Mouse (Mus musculus): Measurements from ENCODE around the gene Mrpl52. TPM values are rescaled to one million over a fixed set of nuclear protein-coding genes. Genes with fewer than 3 reads are reported as not detected.

Gene Mrpl52
- 100 to 1,000 TPM in 1 of 2 experiments, 10 to 100 TPM in 1; 99.8 to 101 TPM for total RNA-seq (2021)
- long read RNA-seq, experiment 1, transcript Mrpl52-201 (5 exons, 418 nt) = major isoform, 44 of 61 reads
- long read RNA-seq, experiment 1, transcript Mrpl52-204 (4 exons, 463 nt) = minor isoform, 6 of 61 reads
- long read RNA-seq, experiment 1, partial matches to known transcripts = 2 of 61 reads
- long read RNA-seq, experiment 1, other reads (novel, unspliced or antisense) = 6 of 61 reads
- long read RNA-seq, experiment 2, transcript Mrpl52-204 (4 exons, 463 nt) = minor isoform, 5 of 82 reads
- long read RNA-seq, experiment 2, transcript Mrpl52-201 (5 exons, 418 nt) = major isoform, 64 of 82 reads
- long read RNA-seq, experiment 2, partial matches to known transcripts = 2 of 82 reads
- long read RNA-seq, experiment 2, other reads (novel, unspliced or antisense) = 8 of 82 reads

GRCm38 (mm10) chr14:54426689-54427398, at the start of gene Mrpl52:
Gene Mrpl52 (plus strand): TSS chr14:54426909.
- no peak for TF ChIP-seq CTCF (conservative IDR thresholded peaks at IDR 0.05)
- Histone ChIP-seq H3K4me3 (peak within 1 kb of the TSS; percentile 91), H3K27ac (peak within 1 kb of the TSS; percentile 87)

GRCm38 (mm10) chr14:54377166-54377565, 49.5 kb upstream of the Mrpl52 start:
- no peak overlapping the region for H3K4me3 ChIP-seq
- no peak for TF ChIP-seq CTCF (conservative IDR thresholded peaks at IDR 0.05)

More at GRCm38 (mm10) chr14:54426689-54427398, at the start of gene Mrpl52:
- peak; percentile 90 to 93 for DNase-seq (ENCODE audit: low spot score in 2 of 2)

GRCm38 (mm10) chr14:54379571-54379970, 47.1 kb upstream of the Mrpl52 start:
- DNase-seq (ENCODE audit: low spot score in 2 of 2) = no peak
- Histone ChIP-seq H3K4me3 (no peak overlapping the region), H3K27ac (no peak overlapping the region)
- TF ChIP-seq CTCF (conservative IDR thresholded peaks at IDR 0.05) = no peak

More at GRCm38 (mm10) chr14:54377166-54377565, 49.5 kb upstream of the Mrpl52 start:
- H3K27ac ChIP-seq = no peak overlapping the region
- DNase-seq (ENCODE audit: low spot score in 2 of 2) = no peak

GRCm38 (mm10) chr14:54380616-54381015, 46.1 kb upstream of the Mrpl52 start:
- Histone ChIP-seq H3K27ac (no peak overlapping the region), H3K4me3 (no peak overlapping the region)
- no peak for DNase-seq (ENCODE audit: low spot score in 2 of 2)
- TF ChIP-seq CTCF (conservative IDR thresholded peaks at IDR 0.05) = no peak

- H3K4me3 ChIP-seq = no peak overlapping the region
- no peak overlapping the region for H3K27ac ChIP-seq
- TF ChIP-seq CTCF (conservative IDR thresholded peaks at IDR 0.05) = no peak
- DNase-seq (ENCODE audit: low spot score in 2 of 2) = no peak
Measured at GRCm38 (mm10) chr14:54381816-54382215, 44.9 kb upstream of the Mrpl52 start.

GRCm38 (mm10) chr14:54382641-54383040, 44.1 kb upstream of the Mrpl52 start:
- no peak for DNase-seq (ENCODE audit: low spot score in 2 of 2)
- TF ChIP-seq CTCF (conservative IDR thresholded peaks at IDR 0.05) = no peak
- Histone ChIP-seq H3K4me3 (no peak overlapping the region), H3K27ac (no peak overlapping the region)

- TF ChIP-seq CTCF (conservative IDR thresholded peaks at IDR 0.05) = no peak
- no peak overlapping the region for H3K4me3 ChIP-seq
- no peak overlapping the region for H3K27ac ChIP-seq
Measured at GRCm38 (mm10) chr14:54383355-54383771, 43.3 kb upstream of the Mrpl52 start.

GRCm38 (mm10) chr14:54384396-54384795, 42.3 kb upstream of the Mrpl52 start:
- Histone ChIP-seq H3K4me3 (no peak overlapping the region), H3K27ac (no peak overlapping the region)
- TF ChIP-seq CTCF (conservative IDR thresholded peaks at IDR 0.05) = no peak
- DNase-seq (ENCODE audit: low spot score in 2 of 2) = no peak

More at GRCm38 (mm10) chr14:54383355-54383771, 43.3 kb upstream of the Mrpl52 start:
- no peak for DNase-seq (ENCODE audit: low spot score in 2 of 2)

GRCm38 (mm10) chr14:54385968-54386618, 40.6 kb upstream of the Mrpl52 start:
- Histone ChIP-seq H3K4me3 (no peak overlapping the region), H3K27ac (no peak overlapping the region)
- no peak for TF ChIP-seq CTCF (conservative IDR thresholded peaks at IDR 0.05)
- no peak for DNase-seq (ENCODE audit: low spot score in 2 of 2)

GRCm38 (mm10) chr14:54387546-54387945, 39.2 kb upstream of the Mrpl52 start:
- DNase-seq (ENCODE audit: low spot score in 2 of 2) = no peak
- Histone ChIP-seq H3K27ac (no peak overlapping the region), H3K4me3 (no peak overlapping the region)
- TF ChIP-seq CTCF (conservative IDR thresholded peaks at IDR 0.05) = no peak

- no peak for DNase-seq (ENCODE audit: low spot score in 2 of 2)
- no peak for TF ChIP-seq CTCF (conservative IDR thresholded peaks at IDR 0.05)
- Histone ChIP-seq H3K4me3 (no peak overlapping the region), H3K27ac (no peak overlapping the region)
Measured at GRCm38 (mm10) chr14:54390843-54391242, 35.9 kb upstream of the Mrpl52 start.

- Histone ChIP-seq H3K27ac (no peak overlapping the region), H3K4me3 (no peak overlapping the region)
- DNase-seq (ENCODE audit: low spot score in 2 of 2) = no peak
- no peak for TF ChIP-seq CTCF (conservative IDR thresholded peaks at IDR 0.05)
Measured at GRCm38 (mm10) chr14:54393794-54394193, 32.9 kb upstream of the Mrpl52 start.

GRCm38 (mm10) chr14:54394309-54394708, 32.4 kb upstream of the Mrpl52 start:
- Histone ChIP-seq H3K4me3 (no peak overlapping the region), H3K27ac (no peak overlapping the region)
- DNase-seq (ENCODE audit: low spot score in 2 of 2) = no peak
- TF ChIP-seq CTCF (conservative IDR thresholded peaks at IDR 0.05) = no peak

Data from layer of hippocampus, adult 2 months (tissue).